Mouse (Mus musculus): ENCODE results near the gene Ak3. TPM values are rescaled to one million over a fixed set of nuclear protein-coding genes. Genes with fewer than 3 reads are reported as not detected.

The Ak3 gene
- polyA plus RNA-seq, 1 experiment from 2014 or later = 76.8 TPM

DNA sequence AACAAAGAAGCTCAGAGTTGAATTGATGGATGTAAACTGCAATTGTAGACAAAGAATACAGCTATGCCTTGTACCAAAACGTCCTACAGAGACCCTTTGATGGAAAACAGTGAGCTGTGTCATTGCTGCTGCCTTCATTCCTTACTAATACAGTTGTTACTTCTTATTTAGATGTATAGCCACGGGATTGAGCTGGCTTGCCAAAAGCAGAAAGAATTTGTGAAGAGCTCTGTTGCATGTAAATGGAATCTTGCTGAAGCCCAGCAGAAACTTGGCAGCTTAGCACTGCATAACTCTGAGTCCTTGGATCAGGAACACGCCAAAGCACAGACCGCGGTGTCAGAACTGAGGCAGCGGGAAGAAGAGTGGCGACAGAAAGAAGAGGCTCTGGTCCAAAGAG, 52.9 kb downstream of the Ak3 start:
- ATAC-seq (no peak), DNase-seq (ENCODE audit: low spot score) (peak; percentile 65)

DNA sequence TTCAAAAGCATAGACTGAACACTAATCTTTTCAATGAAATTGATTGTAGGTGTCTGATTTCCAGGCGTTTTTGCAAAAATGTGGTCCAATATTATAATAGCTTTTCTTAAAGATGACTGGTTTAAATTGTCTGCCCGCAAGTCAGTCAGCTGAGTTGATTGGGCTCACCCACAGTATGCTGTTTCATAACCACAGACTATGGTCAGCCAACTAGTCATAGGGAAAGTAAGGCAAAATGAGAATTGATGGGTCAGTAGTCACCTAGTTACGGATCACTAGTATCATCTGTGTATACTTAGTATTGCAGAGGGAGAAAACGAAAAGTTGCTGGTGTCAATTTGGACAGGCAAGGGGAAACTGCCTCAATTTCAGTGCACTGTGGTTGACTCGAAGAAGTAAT, 56.4 kb downstream of the Ak3 start:
- H3K27ac ChIP-seq (ENCODE audit: low read depth, low read length) = no peak overlapping the region
- 71% methylated on average over 5 of the region's 5 CpGs for WGBS
- H3K27me3 ChIP-seq (replicated peaks; ENCODE audit: control insufficient read depth, insufficient read depth, low read length) = no peaks in the 10 kb centered on the region
- ATAC-seq (no peak), DNase-seq (ENCODE audit: low spot score) (no peak)
- peaks cover 16% of the 10 kb centered on the region for H3K4me1 ChIP-seq (ENCODE audit: control insufficient read depth, insufficient read depth, low read length)
- peak overlapping the region; percentile 75 for H3K4me2 ChIP-seq (ENCODE audit: low read length)
- H3K9me3 ChIP-seq (replicated peaks; ENCODE audit: control insufficient read depth, low read length) = no peaks in the 10 kb centered on the region
- H3K36me3 ChIP-seq (ENCODE audit: control insufficient read depth, insufficient read depth, low read length) = peaks cover 24% of the 10 kb centered on the region
- peak overlapping the region; percentile 92 for H3K4me3 ChIP-seq (ENCODE audit: low read depth, low read length)
- peak overlapping the region; percentile 91 for H3K9ac ChIP-seq (ENCODE audit: low read length)

More for the DNA sequence above, 52.9 kb downstream of the Ak3 start:
- Histone ChIP-seq H3K9me3 (replicated peaks; ENCODE audit: control insufficient read depth, low read length) (no peaks in the 10 kb centered on the region), H3K4me1 (ENCODE audit: control insufficient read depth, insufficient read depth, low read length) (peaks cover 13% of the 10 kb centered on the region), H3K27me3 (replicated peaks; ENCODE audit: control insufficient read depth, insufficient read depth, low read length) (no peaks in the 10 kb centered on the region), H3K9ac (ENCODE audit: low read length) (no peak overlapping the region), H3K36me3 (ENCODE audit: control insufficient read depth, insufficient read depth, low read length) (peaks cover 36% of the 10 kb centered on the region), H3K4me3 (ENCODE audit: low read depth, low read length) (no peak overlapping the region), H3K4me2 (ENCODE audit: low read length) (no peak overlapping the region), H3K27ac (ENCODE audit: low read depth, low read length) (0 out of 2 replicates have a peak overlapping the region, but pooled peaks have one; percentile 9)
- 55% methylated on average over 7 of the region's 7 CpGs for WGBS

DNA sequence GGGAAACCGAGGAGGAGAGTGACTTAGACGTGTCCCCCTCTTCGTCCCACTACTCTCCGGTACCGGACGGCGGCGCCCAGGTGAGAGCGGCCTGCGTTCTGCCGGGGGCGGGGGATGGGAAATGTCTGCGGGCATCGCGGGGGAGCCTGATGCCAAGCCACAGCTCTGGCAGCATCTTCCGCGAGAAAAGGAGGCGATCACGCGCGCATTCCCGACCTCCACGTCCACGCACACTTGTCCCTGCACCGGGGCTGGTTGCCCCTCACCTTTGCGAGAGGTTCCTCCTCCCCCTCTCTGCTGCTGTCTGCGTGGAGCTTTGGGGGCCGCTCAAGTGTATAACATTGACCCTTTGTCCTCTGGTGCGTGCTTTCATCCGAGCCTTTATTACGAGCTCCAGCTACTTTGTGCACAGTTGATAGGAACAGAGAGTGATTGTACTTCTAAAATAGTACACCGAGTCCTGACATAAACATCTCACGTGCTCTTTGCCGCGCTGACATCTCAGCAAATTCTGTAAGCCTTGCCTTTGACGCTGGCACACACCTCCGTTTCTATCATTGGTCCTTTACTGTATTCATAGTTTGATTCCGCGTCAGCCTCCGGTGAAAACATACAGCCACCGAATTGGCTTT, 57.1 kb downstream of the Ak3 start:
- H3K4me2 ChIP-seq (ENCODE audit: low read length) = peak overlapping the region; percentile 75
- peak; percentile 54 for ATAC-seq
- H3K9me3 ChIP-seq (replicated peaks; ENCODE audit: control insufficient read depth, low read length) = no peaks in the 10 kb centered on the region
- peak; percentile 46 for DNase-seq (ENCODE audit: low spot score)
- WGBS = under 1% methylated on average over 41 of the region's 41 CpGs
- H3K4me1 ChIP-seq (ENCODE audit: control insufficient read depth, insufficient read depth, low read length) = peaks cover 16% of the 10 kb centered on the region
- peaks cover 18% of the 10 kb centered on the region for H3K36me3 ChIP-seq (ENCODE audit: control insufficient read depth, insufficient read depth, low read length)
- no peaks in the 10 kb centered on the region for H3K27me3 ChIP-seq (replicated peaks; ENCODE audit: control insufficient read depth, insufficient read depth, low read length)
- peak overlapping the region; percentile 79 for H3K27ac ChIP-seq (ENCODE audit: low read depth, low read length)
- peak overlapping the region; percentile 92 for H3K4me3 ChIP-seq (ENCODE audit: low read depth, low read length)
- peak overlapping the region; percentile 91 for H3K9ac ChIP-seq (ENCODE audit: low read length)

DNA sequence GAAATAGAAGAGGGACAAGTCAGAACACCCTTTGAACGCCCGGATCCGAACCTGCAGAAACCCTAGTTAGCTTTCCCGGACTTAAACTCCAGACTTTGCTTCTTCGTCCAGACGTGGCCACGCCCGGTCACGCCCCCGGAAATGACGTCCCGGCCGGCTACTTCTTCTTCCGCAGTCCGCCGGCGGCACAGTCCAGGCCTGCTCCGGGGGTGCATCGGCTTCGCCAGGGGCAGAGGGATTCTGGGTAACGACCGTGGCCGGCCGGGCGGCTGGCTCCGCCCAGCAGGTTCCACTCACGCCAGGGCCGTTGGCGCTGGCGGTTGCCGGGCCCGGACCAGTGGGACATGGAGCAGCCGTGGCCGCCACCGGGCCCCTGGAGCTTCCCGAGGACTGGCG, 57.6 kb downstream of the Ak3 start, which contains the start of gene Cdc37l1:
Gene Cdc37l1 (plus strand): TSS at position 159 of the 396 bp plus-strand sequence.
- 0% methylated on average over 37 of the region's 37 CpGs for WGBS
- Histone ChIP-seq H3K9me3 (replicated peaks; ENCODE audit: control insufficient read depth, low read length) (no peaks in the 10 kb centered on the region), H3K36me3 (ENCODE audit: control insufficient read depth, insufficient read depth, low read length) (peaks cover 12% of the 10 kb centered on the region), H3K9ac (ENCODE audit: low read length) (peak within 1 kb of the TSS; percentile 91), H3K4me1 (ENCODE audit: control insufficient read depth, insufficient read depth, low read length) (peaks cover 16% of the 10 kb centered on the region), H3K4me3 (ENCODE audit: low read depth, low read length) (peak within 1 kb of the TSS; percentile 92), H3K27me3 (replicated peaks; ENCODE audit: control insufficient read depth, insufficient read depth, low read length) (no peaks in the 10 kb centered on the region), H3K4me2 (ENCODE audit: low read length) (peak within 1 kb of the TSS; percentile 75), H3K27ac (ENCODE audit: low read depth, low read length) (peak within 1 kb of the TSS; percentile 79)
- DNase-seq (ENCODE audit: low spot score) (peak; percentile 96), ATAC-seq (peak; percentile 97)

DNA sequence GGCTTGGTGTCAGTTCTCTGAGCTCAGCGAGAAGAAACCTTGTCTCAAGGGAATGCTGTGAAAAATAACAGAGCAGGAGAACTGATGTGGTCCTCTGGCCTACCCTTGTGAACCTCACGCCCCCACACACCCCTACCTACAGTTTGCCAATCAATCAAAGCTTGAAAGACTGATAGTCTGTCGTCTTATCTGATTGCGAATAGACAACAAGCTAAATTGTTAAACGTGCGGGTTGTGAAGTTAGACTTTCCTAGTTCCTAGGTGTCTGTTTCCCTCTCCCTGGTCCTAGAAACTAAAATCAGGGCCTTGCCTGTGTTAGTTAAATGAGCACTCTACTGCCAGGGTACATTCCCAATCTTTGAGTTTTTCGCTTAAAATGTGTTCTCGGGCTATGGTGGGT, 58.2 kb downstream of the Ak3 start:
- DNase-seq (ENCODE audit: low spot score) = no peak
- Histone ChIP-seq H3K4me2 (ENCODE audit: low read length) (peak overlapping the region; percentile 75), H3K36me3 (ENCODE audit: control insufficient read depth, insufficient read depth, low read length) (peaks cover 8% of the 10 kb centered on the region; the same call in 1 of the 2 replicates), H3K4me3 (ENCODE audit: low read depth, low read length) (peak overlapping the region; percentile 92), H3K9me3 (replicated peaks; ENCODE audit: control insufficient read depth, low read length) (no peaks in the 10 kb centered on the region), H3K9ac (ENCODE audit: low read length) (peak overlapping the region; percentile 91; the same call in 1 of the 2 replicates), H3K4me1 (ENCODE audit: control insufficient read depth, insufficient read depth, low read length) (peaks cover 15% of the 10 kb centered on the region), H3K27ac (ENCODE audit: low read depth, low read length) (no peak overlapping the region), H3K27me3 (replicated peaks; ENCODE audit: control insufficient read depth, insufficient read depth, low read length) (no peaks in the 10 kb centered on the region)
- no peak for ATAC-seq
- WGBS = 78% methylated on average over 8 of the region's 8 CpGs

DNA sequence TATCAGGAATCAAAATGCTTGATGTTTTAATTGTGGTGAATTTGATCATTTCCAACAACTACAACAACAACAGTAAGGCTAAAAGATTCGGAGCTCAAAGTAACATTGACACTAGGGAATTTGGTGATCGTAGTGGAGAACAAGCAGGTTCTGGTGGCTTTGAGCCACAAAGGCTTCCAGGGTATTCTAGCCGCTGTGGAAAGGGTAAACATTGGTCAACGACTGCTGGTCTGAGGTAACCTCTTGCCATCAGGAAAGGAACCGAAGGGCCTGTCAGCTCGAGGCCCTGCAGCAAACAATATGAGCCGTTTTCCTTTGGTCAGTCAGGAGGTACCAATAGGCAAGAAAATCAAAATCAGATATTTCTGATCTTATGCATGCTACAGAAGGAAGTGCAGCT, 65.1 kb downstream of the Ak3 start:
- no peak overlapping the region for H3K4me3 ChIP-seq (ENCODE audit: low read depth, low read length)

DNA sequence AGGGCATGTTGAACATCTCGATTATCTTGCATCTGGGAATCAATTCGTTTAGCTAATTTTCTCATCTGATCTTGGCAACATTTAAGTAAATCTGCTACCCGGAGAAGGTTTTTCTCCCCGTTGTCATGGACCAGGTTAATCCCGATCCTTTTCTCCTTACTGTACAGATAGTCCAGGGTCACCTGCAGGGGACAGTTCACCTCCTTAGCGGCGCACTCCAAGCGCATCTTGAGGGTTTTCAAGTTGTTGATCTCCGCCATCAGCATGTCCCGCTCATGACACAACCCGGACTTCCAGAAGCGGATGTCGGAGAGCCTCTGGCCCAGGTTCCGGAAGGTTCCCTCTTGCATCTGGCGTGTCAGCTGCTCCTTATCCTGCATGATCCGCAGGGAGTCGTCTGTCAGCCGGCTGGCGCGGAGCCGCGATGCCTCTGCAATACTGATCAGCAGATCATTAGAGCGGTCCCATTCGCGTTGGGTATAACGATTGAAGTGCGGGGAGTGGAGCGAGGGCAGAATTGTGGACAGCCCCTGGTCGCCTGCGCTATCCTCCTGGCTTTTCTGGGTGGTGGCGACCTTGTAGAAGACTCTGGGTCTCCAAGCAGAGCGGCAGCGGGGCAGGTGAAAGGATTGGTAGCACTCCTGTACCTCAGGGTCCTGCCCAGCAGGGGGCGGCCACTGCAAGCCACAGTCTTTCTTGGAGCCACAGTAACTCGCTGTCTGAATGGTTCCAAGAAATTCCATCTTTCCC, 72.7 kb downstream of the Ak3 start:
- 21% methylated on average over 35 of the region's 35 CpGs for WGBS
- peak overlapping the region; percentile 49 for H3K9ac ChIP-seq (ENCODE audit: low read length)
- peak overlapping the region; percentile 62 for H3K4me2 ChIP-seq (ENCODE audit: low read length)
- no peaks in the 10 kb centered on the region for H3K36me3 ChIP-seq (ENCODE audit: control insufficient read depth, insufficient read depth, low read length)
- H3K27ac ChIP-seq (ENCODE audit: low read depth, low read length) = no peak overlapping the region
- H3K4me1 ChIP-seq (ENCODE audit: control insufficient read depth, insufficient read depth, low read length) = peaks cover 2% of the 10 kb centered on the region; the same call in 1 of the 2 replicates
- peak; percentile 82 for DNase-seq (ENCODE audit: low spot score)
- H3K9me3 ChIP-seq (replicated peaks; ENCODE audit: control insufficient read depth, low read length) = no peaks in the 10 kb centered on the region; the same call in 1 of the 2 replicates
- peak overlapping the region; percentile 34 for H3K4me3 ChIP-seq (ENCODE audit: low read depth, low read length)
- peak; percentile 93 for ATAC-seq
- 0 out of 2 replicates have a peak, but pooled peaks cover 2% of the 10 kb centered on the region for H3K27me3 ChIP-seq (replicated peaks; ENCODE audit: control insufficient read depth, insufficient read depth, low read length)

More for the DNA sequence above, 65.1 kb downstream of the Ak3 start:
- Histone ChIP-seq H3K27ac (ENCODE audit: low read depth, low read length) (no peak overlapping the region), H3K9me3 (replicated peaks; ENCODE audit: control insufficient read depth, low read length) (no peaks in the 10 kb centered on the region), H3K4me1 (ENCODE audit: control insufficient read depth, insufficient read depth, low read length) (no peaks in the 10 kb centered on the region), H3K36me3 (ENCODE audit: control insufficient read depth, insufficient read depth, low read length) (no peaks in the 10 kb centered on the region), H3K4me2 (ENCODE audit: low read length) (no peak overlapping the region), H3K27me3 (replicated peaks; ENCODE audit: control insufficient read depth, insufficient read depth, low read length) (no peaks in the 10 kb centered on the region), H3K9ac (ENCODE audit: low read length) (no peak overlapping the region)
- WGBS = 89% methylated on average over 7 of the region's 7 CpGs
- DNase-seq (ENCODE audit: low spot score) = no peak
- ATAC-seq = no peak

Data from forebrain, embryonic 14.5 days (tissue).